Mouse (Mus musculus): ENCODE measurements around the gene Gpc5. TPM values are rescaled to one million over a fixed set of nuclear protein-coding genes. Genes with fewer than 3 reads are reported as not detected.
A peak's percentile ranks its signal among the peaks of the same experiment; 100 is the strongest.

The Gpc5 gene
- polyA plus RNA-seq, 1 experiment from 2014 or later: 0.09 TPM

DNA sequence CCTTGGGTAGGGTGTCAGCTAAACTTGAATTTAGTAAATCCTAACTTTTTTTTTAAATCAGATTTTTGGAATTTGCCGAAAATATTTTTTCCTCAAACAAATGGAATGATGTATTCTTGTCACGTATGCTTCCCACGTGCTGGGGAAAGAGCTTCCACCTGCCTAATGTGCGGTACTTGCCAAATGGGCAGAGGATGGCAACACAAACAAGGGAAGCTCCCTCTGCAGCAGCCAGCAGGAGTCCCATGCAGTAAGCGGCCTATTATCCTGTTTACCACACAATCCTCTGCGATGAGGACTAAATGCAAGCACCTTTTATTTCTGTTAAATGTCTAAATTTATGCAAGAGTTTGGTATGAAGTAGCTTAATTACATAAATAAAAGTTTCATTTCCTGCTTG is 178.4 kb downstream of the Gpc5 start:
- no peak overlapping the region for H3K4me3 ChIP-seq (ENCODE audit: low read depth, low read length)

DNA sequence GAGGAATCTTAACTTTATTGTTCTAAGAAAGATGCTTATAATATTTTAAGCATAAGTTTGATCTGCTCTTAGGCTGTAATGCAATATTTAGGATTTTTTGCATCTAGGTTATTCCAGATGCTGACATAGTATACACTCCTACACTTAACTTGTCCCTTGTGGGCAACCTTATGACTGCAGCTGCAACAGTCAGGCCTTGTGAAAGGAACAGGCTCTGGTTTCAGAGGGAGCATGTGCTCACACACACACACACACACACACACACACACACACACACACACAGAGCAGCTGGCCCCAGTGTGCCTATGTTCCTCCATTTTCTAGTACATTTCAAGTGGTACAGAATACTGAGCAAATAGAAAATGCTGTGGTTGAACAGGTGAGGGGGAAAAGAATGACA is 190.8 kb downstream of the Gpc5 start:
- Histone ChIP-seq H3K27me3 (replicated peaks; ENCODE audit: control insufficient read depth, insufficient read depth, low read length) (no peaks in the 10 kb centered on the region), H3K9ac (ENCODE audit: low read depth, low read length) (no peak overlapping the region), H3K4me3 (ENCODE audit: low read depth, low read length) (no peak overlapping the region), H3K4me1 (replicated peaks; ENCODE audit: control insufficient read depth, insufficient read depth, low read length) (no peaks in the 10 kb centered on the region), H3K27ac (ENCODE audit: low read depth, low read length) (no peak overlapping the region), H3K4me2 (replicated peaks; ENCODE audit: low read depth) (no peak overlapping the region), H3K36me3 (ENCODE audit: control insufficient read depth, insufficient read depth) (no peaks in the 10 kb centered on the region), H3K9me3 (ENCODE audit: control insufficient read depth) (no peaks in the 10 kb centered on the region)
- ATAC-seq: no peak
- TF ChIP-seq CTCF (IDR thresholded peaks at IDR 0.05; ENCODE audit: low read depth): no peak

More for the DNA sequence above, 178.4 kb downstream of the Gpc5 start:
- 80% methylated on average over 6 of the region's 6 CpGs for WGBS
- Histone ChIP-seq H3K36me3 (ENCODE audit: control insufficient read depth, insufficient read depth) (no peaks in the 10 kb centered on the region), H3K9me3 (ENCODE audit: control insufficient read depth) (no peaks in the 10 kb centered on the region), H3K27ac (ENCODE audit: low read depth, low read length) (no peak overlapping the region), H3K27me3 (replicated peaks; ENCODE audit: control insufficient read depth, insufficient read depth, low read length) (no peaks in the 10 kb centered on the region), H3K9ac (ENCODE audit: low read depth, low read length) (no peak overlapping the region), H3K4me2 (replicated peaks; ENCODE audit: low read depth) (no peak overlapping the region), H3K4me1 (replicated peaks; ENCODE audit: control insufficient read depth, insufficient read depth, low read length) (no peaks in the 10 kb centered on the region)
- TF ChIP-seq CTCF (IDR thresholded peaks at IDR 0.05; ENCODE audit: low read depth): no peak
- ATAC-seq: no peak

DNA sequence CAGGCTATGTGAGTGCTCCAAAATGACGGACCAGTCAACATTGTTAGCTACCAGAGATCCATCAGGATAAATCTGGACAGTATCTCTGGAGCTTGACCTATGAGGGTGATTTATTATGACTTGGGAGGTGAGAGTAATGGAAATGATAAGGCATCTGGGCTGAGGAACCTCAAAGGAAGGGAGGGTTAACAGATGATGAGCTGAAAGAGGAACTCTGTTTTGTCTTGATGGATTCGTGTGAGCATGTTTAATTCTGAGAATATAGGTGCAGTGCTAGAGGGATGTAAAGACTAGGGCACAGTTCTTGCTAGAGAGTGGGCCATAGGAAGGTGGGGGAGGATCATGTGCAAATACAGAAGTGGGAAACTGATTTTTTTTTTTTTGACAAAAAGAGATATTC is 232.2 kb downstream of the Gpc5 start:
- H3K4me1 ChIP-seq (replicated peaks; ENCODE audit: control insufficient read depth, insufficient read depth, low read length): no peaks in the 10 kb centered on the region
- WGBS: 65% methylated on average over 2 of the region's 2 CpGs
- H3K27ac ChIP-seq (ENCODE audit: low read depth, low read length): no peak overlapping the region
- no peak for ATAC-seq
- H3K9ac ChIP-seq (ENCODE audit: low read depth, low read length): no peak overlapping the region
- no peak overlapping the region for H3K4me2 ChIP-seq (replicated peaks; ENCODE audit: low read depth)
- H3K27me3 ChIP-seq (replicated peaks; ENCODE audit: control insufficient read depth, insufficient read depth, low read length): no peaks in the 10 kb centered on the region
- H3K36me3 ChIP-seq (ENCODE audit: control insufficient read depth, insufficient read depth): no peaks in the 10 kb centered on the region
- H3K9me3 ChIP-seq (ENCODE audit: control insufficient read depth): no peaks in the 10 kb centered on the region
- no peak for TF ChIP-seq CTCF (IDR thresholded peaks at IDR 0.05; ENCODE audit: low read depth)
- H3K4me3 ChIP-seq (ENCODE audit: low read depth, low read length): no peak overlapping the region

DNA sequence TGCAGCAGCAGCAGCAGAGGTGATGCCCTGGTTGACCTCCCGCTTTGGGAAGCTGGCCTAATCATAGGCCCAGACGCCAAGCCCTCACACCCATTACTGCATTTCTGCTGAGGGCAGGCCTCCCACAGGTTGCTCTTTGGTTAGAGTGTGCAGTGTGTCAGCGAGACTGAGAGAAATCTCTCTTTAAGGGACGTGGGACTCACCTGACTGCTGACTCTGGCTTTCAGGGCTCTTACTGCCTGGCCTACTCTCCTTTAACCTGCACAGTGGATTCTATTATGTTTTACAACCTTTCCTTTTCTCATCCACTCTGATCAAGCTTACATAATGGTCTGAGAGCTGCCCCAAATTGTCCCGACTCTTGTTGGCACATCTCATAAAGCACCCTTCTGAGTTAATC is 234.4 kb downstream of the Gpc5 start:
- H3K36me3 ChIP-seq (ENCODE audit: control insufficient read depth, insufficient read depth): no peaks in the 10 kb centered on the region
- 69% methylated on average over 5 of the region's 5 CpGs for WGBS
- no peak overlapping the region for H3K27ac ChIP-seq (ENCODE audit: low read depth, low read length)
- no peak overlapping the region for H3K9ac ChIP-seq (ENCODE audit: low read depth, low read length)
- TF ChIP-seq CTCF (IDR thresholded peaks at IDR 0.05; ENCODE audit: low read depth): no peak
- H3K4me2 ChIP-seq (replicated peaks; ENCODE audit: low read depth): no peak overlapping the region
- no peak overlapping the region for H3K4me3 ChIP-seq (ENCODE audit: low read depth, low read length)
- no peaks in the 10 kb centered on the region for H3K27me3 ChIP-seq (replicated peaks; ENCODE audit: control insufficient read depth, insufficient read depth, low read length)
- no peaks in the 10 kb centered on the region for H3K9me3 ChIP-seq (ENCODE audit: control insufficient read depth)
- H3K4me1 ChIP-seq (replicated peaks; ENCODE audit: control insufficient read depth, insufficient read depth, low read length): no peaks in the 10 kb centered on the region
- no peak for ATAC-seq

DNA sequence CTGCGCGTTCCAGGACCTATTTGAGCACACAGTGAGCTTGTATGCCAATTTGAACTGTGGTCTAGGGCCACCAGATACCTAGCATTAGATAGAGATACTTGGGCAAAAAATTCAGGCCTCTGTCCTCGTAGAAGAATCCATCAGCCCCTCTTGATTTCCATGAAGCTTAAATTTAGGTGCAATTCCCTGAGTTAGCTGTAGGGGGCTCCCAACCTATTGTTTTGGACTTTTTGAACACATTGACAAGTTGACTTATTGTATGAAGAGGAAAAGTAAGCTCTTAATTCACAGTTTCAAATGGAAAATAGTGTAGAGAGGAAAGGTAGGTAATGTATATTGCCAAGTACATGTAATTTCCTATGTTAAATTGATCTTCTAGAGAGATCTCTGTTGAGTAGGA is 247.1 kb downstream of the Gpc5 start:
- 0 out of 2 replicates have a peak, but pooled peaks have one; percentile 25 for TF ChIP-seq CTCF (IDR thresholded peaks at IDR 0.05; ENCODE audit: low read depth)
- H3K4me1 ChIP-seq (replicated peaks; ENCODE audit: control insufficient read depth, insufficient read depth, low read length): no peaks in the 10 kb centered on the region
- no peaks in the 10 kb centered on the region for H3K36me3 ChIP-seq (ENCODE audit: control insufficient read depth, insufficient read depth)
- ATAC-seq: no peak
- H3K27me3 ChIP-seq (replicated peaks; ENCODE audit: control insufficient read depth, insufficient read depth, low read length): no peaks in the 10 kb centered on the region
- WGBS: 85% methylated on average over 3 of the region's 3 CpGs
- H3K27ac ChIP-seq (ENCODE audit: low read depth, low read length): no peak overlapping the region
- no peak overlapping the region for H3K4me3 ChIP-seq (ENCODE audit: low read depth, low read length)
- no peak overlapping the region for H3K9ac ChIP-seq (ENCODE audit: low read depth, low read length)
- no peak overlapping the region for H3K4me2 ChIP-seq (replicated peaks; ENCODE audit: low read depth)
- no peaks in the 10 kb centered on the region for H3K9me3 ChIP-seq (ENCODE audit: control insufficient read depth)

DNA sequence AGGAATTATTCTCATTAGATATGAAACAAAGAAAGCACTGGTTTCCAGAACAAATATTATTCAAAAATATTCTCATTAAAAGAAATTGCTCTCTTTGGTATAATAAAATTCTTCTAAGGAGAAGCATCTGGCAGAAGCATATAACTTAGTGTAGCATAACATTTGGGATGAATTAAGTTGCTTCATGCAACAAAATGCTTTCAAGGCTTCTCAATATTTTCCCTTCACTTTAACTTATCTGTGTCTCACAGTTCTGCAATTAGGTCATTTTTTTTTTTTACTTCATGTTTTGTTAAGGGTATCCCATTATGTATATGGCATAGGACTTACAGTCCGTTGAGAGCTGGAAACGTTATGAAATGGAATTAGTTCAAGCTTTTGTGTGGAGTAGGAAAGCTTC is 250.6 kb downstream of the Gpc5 start:
- Histone ChIP-seq H3K4me3 (ENCODE audit: low read depth, low read length) (no peak overlapping the region), H3K9ac (ENCODE audit: low read depth, low read length) (no peak overlapping the region), H3K27me3 (replicated peaks; ENCODE audit: control insufficient read depth, insufficient read depth, low read length) (no peaks in the 10 kb centered on the region), H3K27ac (ENCODE audit: low read depth, low read length) (no peak overlapping the region), H3K4me1 (replicated peaks; ENCODE audit: control insufficient read depth, insufficient read depth, low read length) (no peaks in the 10 kb centered on the region), H3K4me2 (replicated peaks; ENCODE audit: low read depth) (no peak overlapping the region), H3K36me3 (ENCODE audit: control insufficient read depth, insufficient read depth) (no peaks in the 10 kb centered on the region), H3K9me3 (ENCODE audit: control insufficient read depth) (no peaks in the 10 kb centered on the region)
- WGBS: 93% methylated on average over 2 of the region's 2 CpGs
- no peak for ATAC-seq
- no peak for TF ChIP-seq CTCF (IDR thresholded peaks at IDR 0.05; ENCODE audit: low read depth)

DNA sequence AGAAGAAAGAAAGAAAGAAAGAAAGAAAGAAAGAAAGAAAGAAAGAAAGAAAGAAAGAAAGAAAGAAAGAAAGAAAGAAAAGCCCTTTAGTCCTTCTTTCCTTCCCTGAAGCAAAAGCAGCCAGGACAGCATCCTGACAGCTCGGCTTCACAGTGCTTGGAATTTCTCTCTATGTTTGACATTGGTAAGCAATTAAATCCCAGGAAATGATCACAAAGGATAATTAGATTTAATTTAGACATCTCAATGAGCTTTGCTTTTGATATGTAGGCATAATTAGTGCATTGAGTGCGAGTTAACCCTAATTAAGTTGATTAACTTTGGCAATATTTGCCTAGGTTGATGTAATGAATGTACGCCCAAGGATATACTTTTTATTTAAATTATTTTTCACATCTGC is 257.4 kb downstream of the Gpc5 start:
- ATAC-seq: no peak
- no peak overlapping the region for H3K27ac ChIP-seq (ENCODE audit: low read depth, low read length)
- no peaks in the 10 kb centered on the region for H3K4me1 ChIP-seq (replicated peaks; ENCODE audit: control insufficient read depth, insufficient read depth, low read length)
- H3K9ac ChIP-seq (ENCODE audit: low read depth, low read length): no peak overlapping the region
- no peaks in the 10 kb centered on the region for H3K27me3 ChIP-seq (replicated peaks; ENCODE audit: control insufficient read depth, insufficient read depth, low read length)
- H3K36me3 ChIP-seq (ENCODE audit: control insufficient read depth, insufficient read depth): no peaks in the 10 kb centered on the region
- no peak overlapping the region for H3K4me3 ChIP-seq (ENCODE audit: low read depth, low read length)
- H3K4me2 ChIP-seq (replicated peaks; ENCODE audit: low read depth): no peak overlapping the region
- WGBS: 83% methylated on average over 3 of the region's 3 CpGs
- no peak for TF ChIP-seq CTCF (IDR thresholded peaks at IDR 0.05; ENCODE audit: low read depth)
- no peaks in the 10 kb centered on the region for H3K9me3 ChIP-seq (ENCODE audit: control insufficient read depth)
